9 mouse cellular contexts compared by ENCODE assay signal in genomic region chr10:24409976-24410375, GRCm38 (mm10).
A peak's percentile ranks its signal among the peaks of the same experiment; 100 is the strongest.
DNase-seq lines count a peak whose midpoint lies in the region; ATAC-seq lines count a peak whose summit lies in the region.
"Had no signal": no experiment of that assay in that cellular context is flagged by ENCODE, and none has a peak within 500 bp of the region (broad histone marks: within the 10 kb centered on the region; RNA-seq: fewer than 3 reads in every experiment).

No protein-coding gene starts in this region.

- no peaks in the 10 kb centered on the region for H3K36me3 ChIP-seq in limb, embryonic 11.5 days (ENCODE audit: control insufficient read depth, insufficient read depth, low read length)
- H3K36me3 ChIP-seq in limb, embryonic 10.5 days, result no peaks in the 10 kb centered on the region
- H3K36me3 ChIP-seq in embryonic facial prominence, embryonic 14.5 days (ENCODE audit: control insufficient read depth, insufficient read depth, low read length), result no peaks in the 10 kb centered on the region
- no peaks in the 10 kb centered on the region for H3K36me3 ChIP-seq in neural tube, embryonic 11.5 days (ENCODE audit: control insufficient read depth, insufficient read depth, low read length)
- H3K36me3 ChIP-seq: lung, embryonic 15.5 days had no signal

- ATAC-seq in limb, embryonic 11.5 days (ENCODE audit: insufficient number of reproducible peaks, low FRiP score, low TSS enrichment, low read depth), result no peak
- no peak for ATAC-seq in embryonic facial prominence, embryonic 14.5 days (ENCODE audit: low read depth)
- no peak for ATAC-seq in neural tube, embryonic 11.5 days (ENCODE audit: insufficient read depth, low FRiP score, low TSS enrichment)

- H3K4me1 ChIP-seq in limb, embryonic 11.5 days (ENCODE audit: control insufficient read depth, insufficient read depth, low read length), result no peaks in the 10 kb centered on the region
- no peaks in the 10 kb centered on the region for H3K4me1 ChIP-seq in limb, embryonic 10.5 days
- no peaks in the 10 kb centered on the region for H3K4me1 ChIP-seq in embryonic facial prominence, embryonic 14.5 days (ENCODE audit: control insufficient read depth, insufficient read depth, low read length)
- H3K4me1 ChIP-seq in neural tube, embryonic 11.5 days (ENCODE audit: control insufficient read depth, insufficient read depth, low read length), result no peaks in the 10 kb centered on the region
- H3K4me1 ChIP-seq: lung, embryonic 15.5 days had no signal

- no peaks in the 10 kb centered on the region for H3K27me3 ChIP-seq in limb, embryonic 11.5 days (ENCODE audit: control insufficient read depth, insufficient read depth, low read length)
- no peaks in the 10 kb centered on the region for H3K27me3 ChIP-seq in limb, embryonic 10.5 days (ENCODE audit: low read depth, poor library complexity, severe bottlenecking)
- H3K27me3 ChIP-seq in embryonic facial prominence, embryonic 14.5 days (replicated peaks; ENCODE audit: control insufficient read depth, insufficient read depth, low read length), result no peaks in the 10 kb centered on the region
- no peaks in the 10 kb centered on the region for H3K27me3 ChIP-seq in neural tube, embryonic 11.5 days (ENCODE audit: control insufficient read depth, insufficient read depth, low read length)
- H3K27me3 ChIP-seq: lung, embryonic 15.5 days had no signal

- no peaks in the 10 kb centered on the region for H3K9me3 ChIP-seq in limb, embryonic 11.5 days (ENCODE audit: control insufficient read depth, low read length)
- no peaks in the 10 kb centered on the region for H3K9me3 ChIP-seq in limb, embryonic 10.5 days (replicated peaks)
- H3K9me3 ChIP-seq in embryonic facial prominence, embryonic 14.5 days (ENCODE audit: control insufficient read depth, low read length), result no peaks in the 10 kb centered on the region
- H3K9me3 ChIP-seq in neural tube, embryonic 11.5 days (ENCODE audit: control insufficient read depth, low read length), result no peaks in the 10 kb centered on the region
- H3K9me3 ChIP-seq: lung, embryonic 15.5 days had no signal

- H3K4me2 ChIP-seq in limb, embryonic 11.5 days (ENCODE audit: low read depth, severe bottlenecking), result no peak overlapping the region
- H3K4me2 ChIP-seq in embryonic facial prominence, embryonic 14.5 days (ENCODE audit: low read depth, low read length), result no peak overlapping the region
- no peak overlapping the region for H3K4me2 ChIP-seq in neural tube, embryonic 11.5 days (ENCODE audit: low read depth)
- H3K4me2 ChIP-seq: lung, embryonic 15.5 days had no signal

- no peak overlapping the region for H3K9ac ChIP-seq in limb, embryonic 11.5 days (ENCODE audit: low read length)
- H3K9ac ChIP-seq in embryonic facial prominence, embryonic 14.5 days (ENCODE audit: low read depth, low read length), result no peak overlapping the region
- H3K9ac ChIP-seq in neural tube, embryonic 11.5 days (ENCODE audit: low read length), result no peak overlapping the region
- H3K9ac ChIP-seq: lung, embryonic 15.5 days had no signal

- H3K27ac ChIP-seq in limb, embryonic 11.5 days (replicated peaks; ENCODE audit: low read depth, low read length), result no peak overlapping the region
- no peak overlapping the region for H3K27ac ChIP-seq in limb, embryonic 10.5 days
- H3K27ac ChIP-seq in embryonic facial prominence, embryonic 14.5 days (replicated peaks; ENCODE audit: low read depth, low read length), result no peak overlapping the region
- H3K27ac ChIP-seq in neural tube, embryonic 11.5 days (ENCODE audit: low read depth, low read length), result no peak overlapping the region
- H3K27ac ChIP-seq: lung, embryonic 15.5 days had no signal

- 37% methylated on average over 1 of the region's 1 CpGs for WGBS in limb, embryonic 11.5 days
- WGBS in limb, embryonic 10.5 days, result 49% methylated on average over 1 of the region's 1 CpGs
- WGBS in embryonic facial prominence, embryonic 14.5 days, result 36% methylated on average over 1 of the region's 1 CpGs
- WGBS in neural tube, embryonic 11.5 days, result 67% methylated on average over 1 of the region's 1 CpGs

- H3K4me3 ChIP-seq in limb, embryonic 11.5 days (ENCODE audit: low read depth, low read length), result no peak overlapping the region
- H3K4me3 ChIP-seq in limb, embryonic 10.5 days, result no peak overlapping the region
- H3K4me3 ChIP-seq in embryonic facial prominence, embryonic 14.5 days (ENCODE audit: low read depth, low read length), result no peak overlapping the region
- H3K4me3 ChIP-seq in neural tube, embryonic 11.5 days (ENCODE audit: low read depth, low read length), result no peak overlapping the region
- H3K4me3 ChIP-seq: lung, embryonic 15.5 days had no signal

- DNase-seq in adrenal gland, adult (ENCODE audit: inconsistent age in 2 of 2, low spot score in 1 of 2), result peak; percentile 28 to 81
- DNase-seq in adrenal gland, postnatal 4 days (ENCODE audit: low spot score in 2 of 2), result no peak
- peak; percentile 29 for DNase-seq in limb, embryonic 11.5 days (ENCODE audit: low spot score)
- no peak for DNase-seq in limb, embryonic 10.5 days (ENCODE audit: low spot score)
- DNase-seq in embryonic facial prominence, embryonic 14.5 days (ENCODE audit: low spot score), result peak; percentile 71
- DNase-seq in neural tube, embryonic 11.5 days (ENCODE audit: low spot score), result peak; percentile 30
- no peak for DNase-seq in frontal cortex, postnatal 10 days (ENCODE audit: low spot score in 2 of 2)
- DNase-seq in gastrocnemius, postnatal 4 days (ENCODE audit: low spot score in 2 of 2), result no peak

Comparison
In these comparisons a context has a peak if more than half of its experiments do, and no peak if none do; other contexts are left out.
1. DNase-seq: peak in adrenal gland, adult (2 of 2), limb, embryonic 11.5 days (single experiment), embryonic facial prominence, embryonic 14.5 days (single experiment) and neural tube, embryonic 11.5 days (single experiment); none in adrenal gland, postnatal 4 days (0 of 2), limb, embryonic 10.5 days (single experiment), frontal cortex, postnatal 10 days (0 of 2) and gastrocnemius, postnatal 4 days (0 of 2).